Mouse (Mus musculus): ENCODE results near the gene Dync1i1. TPM values are rescaled to one million over a fixed set of nuclear protein-coding genes. Genes with fewer than 3 reads are reported as not detected.

Dync1i1 gene
- polyA plus RNA-seq, 1 experiment from 2014 or later = not detected

DNA sequence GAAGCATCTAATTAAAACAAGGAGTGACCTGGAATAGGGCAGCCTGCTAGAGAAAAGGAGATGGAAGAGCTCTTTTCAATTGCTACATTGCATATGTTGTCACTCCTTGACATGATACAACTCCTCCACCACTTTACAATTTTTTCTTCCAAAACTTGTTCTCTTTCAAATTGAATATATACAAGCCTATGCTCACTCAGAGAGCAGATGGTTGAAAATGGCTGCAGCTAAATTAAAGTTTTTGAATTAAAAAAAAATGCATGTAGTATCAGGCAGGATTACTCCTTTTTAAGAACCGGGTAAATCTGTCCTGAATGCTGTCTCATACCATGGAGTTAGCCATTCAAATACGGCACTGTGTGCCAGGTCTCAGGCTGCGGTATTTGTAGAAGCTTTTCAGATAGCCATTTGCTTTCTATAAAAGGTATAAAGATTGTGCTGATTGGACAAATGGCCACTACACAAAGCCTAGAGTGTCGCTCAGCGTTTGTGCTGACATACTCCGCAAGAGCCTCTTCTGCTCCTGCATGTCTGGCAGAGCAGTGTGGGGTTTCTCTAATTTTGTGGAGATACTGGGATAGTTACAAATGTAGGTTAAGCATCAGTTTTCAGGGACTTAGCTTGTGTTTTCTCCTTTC is 16.1 kb downstream of the Dync1i1 start:
- 96% methylated on average over 6 of the region's 6 CpGs for WGBS (ENCODE audit: missing documents)
- Histone ChIP-seq H3K79me2 (ENCODE audit: inconsistent target) (no peaks in the 10 kb centered on the region), H3K4me3 (ENCODE audit: inconsistent target) (no peak overlapping the region), H3K27ac (no peak overlapping the region), H3K36me3 (ENCODE audit: inconsistent target) (no peaks in the 10 kb centered on the region)

DNA sequence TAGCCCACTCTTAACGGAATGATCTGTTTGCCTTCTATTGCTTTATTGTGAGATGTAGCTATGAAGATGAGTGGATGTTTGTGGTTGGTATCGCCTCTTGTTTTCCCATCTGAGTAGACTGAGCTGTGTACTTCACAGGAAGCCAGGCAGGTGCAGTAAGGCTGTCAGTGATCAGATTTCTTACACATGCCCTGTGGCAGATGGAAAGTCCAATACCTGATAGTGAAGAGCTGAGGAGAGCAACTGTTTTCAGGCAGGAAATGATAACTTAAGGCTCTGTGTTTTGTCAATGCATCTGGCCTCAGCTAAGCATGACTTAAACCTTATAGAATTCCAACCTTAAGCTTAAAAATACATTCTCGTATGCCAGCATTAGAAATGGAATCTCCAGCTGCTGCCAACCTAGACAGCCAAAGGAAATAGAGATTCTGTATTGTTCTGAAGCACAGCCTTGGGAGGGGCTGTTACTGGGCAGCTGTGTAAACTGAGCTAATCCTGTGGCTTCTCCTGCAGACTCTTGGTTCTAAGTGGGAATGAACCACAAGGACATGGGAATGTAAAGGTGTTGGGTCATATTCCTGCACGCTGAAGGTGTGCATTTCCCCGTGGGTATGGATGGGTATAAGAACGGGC is 24.8 kb downstream of the Dync1i1 start:
- no peaks in the 10 kb centered on the region for H3K79me2 ChIP-seq (ENCODE audit: inconsistent target)
- whole genome bisulfite sequencing (ENCODE audit: missing documents) = 82% methylated on average over 6 of the region's 6 CpGs
- H3K36me3 ChIP-seq (ENCODE audit: inconsistent target) = no peaks in the 10 kb centered on the region
- H3K27ac ChIP-seq = no peak overlapping the region
- no peak overlapping the region for H3K4me3 ChIP-seq (ENCODE audit: inconsistent target)

DNA sequence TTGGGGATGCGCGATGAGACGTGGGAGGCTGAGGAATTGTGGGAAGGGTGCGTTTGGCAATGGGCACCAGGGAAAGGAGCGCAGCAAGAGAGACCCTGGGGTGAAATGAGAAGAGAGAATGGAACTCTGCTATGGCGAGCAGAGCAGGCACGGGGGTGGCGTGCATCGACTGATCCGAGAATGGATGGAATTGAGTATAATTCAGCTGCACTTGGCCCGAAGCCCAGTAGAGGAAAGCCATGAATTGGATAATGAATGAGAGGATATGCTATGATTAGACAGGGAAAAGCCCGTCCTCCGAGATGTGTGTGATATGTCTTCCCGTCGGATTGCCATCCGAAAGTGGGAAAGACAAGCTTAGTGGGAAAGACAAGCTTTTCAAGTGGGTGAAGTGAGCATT is 26.7 kb downstream of the Dync1i1 start:
- H3K36me3 ChIP-seq (ENCODE audit: inconsistent target) = no peaks in the 10 kb centered on the region
- no peaks in the 10 kb centered on the region for H3K79me2 ChIP-seq (ENCODE audit: inconsistent target)
- WGBS (ENCODE audit: missing documents) = 92% methylated on average over 16 of the region's 16 CpGs
- H3K27ac ChIP-seq = no peak overlapping the region
- no peak overlapping the region for H3K4me3 ChIP-seq (ENCODE audit: inconsistent target)

DNA sequence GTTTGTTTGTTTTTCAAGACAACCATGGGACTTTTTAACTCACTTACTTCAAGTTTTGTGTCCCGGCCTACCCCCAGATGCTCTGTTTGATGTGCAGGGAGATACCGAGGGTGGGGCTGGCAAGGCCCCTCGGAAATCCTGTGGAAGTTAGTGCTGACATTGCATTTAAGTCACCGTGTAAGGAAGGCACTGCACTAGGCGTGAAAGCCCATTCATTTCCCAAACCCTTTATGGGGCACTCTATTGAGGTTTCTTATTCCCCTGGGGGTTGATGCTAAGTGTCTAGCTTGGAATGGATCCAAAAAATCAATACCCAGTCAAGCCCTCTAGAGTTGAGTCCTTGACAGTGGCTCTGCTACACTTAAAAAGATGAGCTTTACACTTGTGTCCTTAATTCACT is 27.2 kb downstream of the Dync1i1 start:
- 85% methylated on average over 5 of the region's 5 CpGs for WGBS (ENCODE audit: missing documents)
- no peak overlapping the region for H3K4me3 ChIP-seq (ENCODE audit: inconsistent target)
- no peak overlapping the region for H3K27ac ChIP-seq
- H3K36me3 ChIP-seq (ENCODE audit: inconsistent target) = no peaks in the 10 kb centered on the region
- no peaks in the 10 kb centered on the region for H3K79me2 ChIP-seq (ENCODE audit: inconsistent target)

DNA sequence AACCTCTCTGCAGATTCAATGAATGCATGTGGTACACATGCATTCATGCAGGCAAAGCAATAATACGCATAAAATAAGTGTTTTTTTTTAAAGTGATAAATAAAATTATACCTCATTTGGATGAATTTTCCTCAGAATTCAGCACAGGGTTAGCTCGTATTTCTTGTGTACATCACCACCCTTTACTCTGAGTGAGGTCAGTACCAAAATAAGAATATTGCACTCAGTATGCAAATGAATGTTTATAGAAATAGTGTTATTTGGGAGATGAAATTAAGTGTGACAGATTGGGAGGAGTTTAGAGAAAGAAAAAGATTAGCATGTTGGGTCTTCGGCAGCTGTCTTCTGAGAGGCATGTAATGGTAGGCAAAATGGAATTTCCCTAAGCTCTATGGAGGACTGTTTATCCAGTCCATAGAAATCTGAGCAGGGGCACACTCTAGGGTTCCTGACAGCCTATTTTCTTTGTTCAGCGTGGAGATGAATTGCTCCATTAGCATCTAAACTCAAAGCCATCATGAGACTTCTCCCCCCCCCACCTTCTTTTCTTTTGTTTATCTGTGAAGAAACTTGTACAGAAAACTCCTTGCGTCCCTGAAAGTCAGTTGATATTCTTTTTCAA is 31.2 kb downstream of the Dync1i1 start:
- 82% methylated on average over 5 of the region's 5 CpGs for WGBS (ENCODE audit: missing documents)
- H3K79me2 ChIP-seq (ENCODE audit: inconsistent target) = no peaks in the 10 kb centered on the region
- no peak overlapping the region for H3K27ac ChIP-seq
- no peaks in the 10 kb centered on the region for H3K36me3 ChIP-seq (ENCODE audit: inconsistent target)
- H3K4me3 ChIP-seq (ENCODE audit: inconsistent target) = no peak overlapping the region

DNA sequence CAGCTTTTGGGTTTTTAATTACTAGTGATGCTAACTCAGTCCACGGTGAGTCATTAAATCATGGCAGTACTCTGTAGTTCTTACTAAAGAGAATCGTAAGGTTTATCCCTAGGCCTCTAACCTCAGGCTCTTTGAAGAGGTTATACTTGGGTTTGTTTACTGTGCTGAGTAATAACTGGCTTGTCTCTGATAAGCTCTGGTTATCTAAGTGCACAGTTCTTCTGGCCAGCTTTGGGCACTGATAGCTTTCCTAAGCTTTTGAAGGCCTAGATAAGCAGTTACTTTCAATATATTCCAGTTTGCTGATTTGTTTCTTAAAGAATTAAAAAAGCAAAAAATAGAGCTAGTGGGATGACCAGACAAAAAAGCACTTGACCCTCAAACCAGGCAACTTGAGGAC is 37.5 kb downstream of the Dync1i1 start:
- Histone ChIP-seq H3K36me3 (ENCODE audit: inconsistent target) (no peaks in the 10 kb centered on the region), H3K27ac (no peak overlapping the region), H3K79me2 (ENCODE audit: inconsistent target) (no peaks in the 10 kb centered on the region), H3K4me3 (ENCODE audit: inconsistent target) (no peak overlapping the region)
- 93% methylated on average over 2 of the region's 2 CpGs for WGBS (ENCODE audit: missing documents)

DNA sequence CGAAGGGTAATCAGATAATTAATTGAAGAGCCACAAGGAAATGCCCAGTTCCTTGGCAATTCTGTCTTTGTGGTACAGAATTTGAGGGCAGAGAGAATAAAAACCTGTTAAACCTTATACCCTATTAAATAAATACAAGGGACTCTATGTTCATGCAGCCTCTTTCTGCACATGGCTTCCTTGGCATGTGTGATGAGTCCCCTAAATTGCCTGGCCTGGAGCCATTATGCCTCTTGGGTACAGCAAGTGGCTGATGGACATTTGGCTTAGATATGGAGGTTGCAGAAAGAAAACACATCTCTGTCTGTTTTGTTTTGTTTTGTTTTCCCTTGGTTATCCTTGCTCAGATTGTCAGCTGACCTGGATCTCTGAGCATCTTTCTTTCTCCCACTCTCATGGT is 43.1 kb downstream of the Dync1i1 start:
- no peaks in the 10 kb centered on the region for H3K79me2 ChIP-seq (ENCODE audit: inconsistent target)
- H3K36me3 ChIP-seq (ENCODE audit: inconsistent target) = no peaks in the 10 kb centered on the region
- H3K27ac ChIP-seq = no peak overlapping the region
- WGBS (ENCODE audit: missing documents) = 92% methylated on average over 1 of the region's 1 CpGs
- no peak overlapping the region for H3K4me3 ChIP-seq (ENCODE audit: inconsistent target)

DNA sequence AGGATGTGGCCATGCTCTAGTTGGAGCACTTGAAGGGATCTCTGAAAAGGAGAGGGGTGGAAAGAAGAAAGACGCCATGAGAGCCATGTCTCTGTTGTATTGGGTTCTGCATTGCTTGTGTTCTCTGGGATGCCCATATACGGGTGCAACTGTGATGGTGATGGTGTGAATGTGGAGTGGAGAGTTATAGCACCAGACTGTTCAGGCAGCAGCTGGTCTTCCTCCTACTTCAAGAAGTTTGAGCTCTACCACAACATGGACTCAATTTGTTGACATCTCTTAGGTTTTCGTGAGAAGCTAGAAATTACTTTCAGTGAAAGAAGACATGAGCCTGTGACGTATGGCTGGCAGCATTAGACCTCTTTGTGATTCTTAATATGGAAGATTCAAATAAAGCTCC is 44.8 kb downstream of the Dync1i1 start:
- Histone ChIP-seq H3K36me3 (ENCODE audit: inconsistent target) (no peaks in the 10 kb centered on the region), H3K4me3 (ENCODE audit: inconsistent target) (no peak overlapping the region), H3K27ac (no peak overlapping the region), H3K79me2 (ENCODE audit: inconsistent target) (no peaks in the 10 kb centered on the region)
- 93% methylated on average over 4 of the region's 4 CpGs for whole genome bisulfite sequencing (ENCODE audit: missing documents)

DNA sequence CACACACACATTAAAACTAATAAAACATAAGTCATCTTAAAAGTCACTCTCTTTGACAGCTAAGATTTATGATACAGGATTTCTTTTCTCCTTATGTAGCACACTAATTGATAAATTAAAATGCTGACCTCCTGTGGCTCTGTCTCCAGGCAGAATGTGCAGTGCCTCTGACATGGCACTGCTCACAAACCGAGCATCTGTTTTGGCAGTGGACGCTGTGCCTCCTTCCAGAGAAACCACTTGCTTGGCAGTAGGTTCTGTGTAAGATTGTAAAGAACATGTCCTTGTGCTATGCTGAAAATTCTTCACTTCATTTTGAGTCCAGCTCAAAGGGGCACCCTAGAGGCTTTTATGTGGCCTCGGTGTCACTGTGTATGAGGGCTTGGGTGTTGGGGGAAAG is 50.0 kb downstream of the Dync1i1 start:
- no peak overlapping the region for H3K4me3 ChIP-seq (ENCODE audit: inconsistent target)
- H3K79me2 ChIP-seq (ENCODE audit: inconsistent target) = no peaks in the 10 kb centered on the region
- WGBS (ENCODE audit: missing documents) = 86% methylated on average over 3 of the region's 3 CpGs
- no peaks in the 10 kb centered on the region for H3K36me3 ChIP-seq (ENCODE audit: inconsistent target)
- no peak overlapping the region for H3K27ac ChIP-seq

DNA sequence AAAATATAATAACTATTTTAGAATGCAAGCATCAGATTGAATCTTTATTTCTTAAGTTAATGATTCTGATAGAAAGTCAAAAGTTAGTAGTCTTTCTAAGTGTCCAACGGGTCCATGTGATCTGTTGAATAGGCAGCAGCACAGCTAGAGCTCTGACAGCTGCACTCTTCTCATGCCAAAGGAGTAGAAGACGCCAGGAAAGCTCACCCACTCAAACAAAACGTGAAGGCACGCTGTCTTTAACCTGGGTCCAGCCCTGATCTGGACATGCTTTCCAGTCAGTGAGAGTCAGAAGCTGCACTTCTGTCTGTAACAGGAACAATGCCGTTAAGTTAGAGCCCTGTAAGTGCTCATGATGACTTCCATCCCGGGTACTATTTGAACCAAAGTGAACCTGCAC is 56.3 kb downstream of the Dync1i1 start:
- no peaks in the 10 kb centered on the region for H3K36me3 ChIP-seq (ENCODE audit: inconsistent target)
- 81% methylated on average over 6 of the region's 6 CpGs for WGBS (ENCODE audit: missing documents)
- H3K27ac ChIP-seq = no peak overlapping the region
- H3K4me3 ChIP-seq (ENCODE audit: inconsistent target) = no peak overlapping the region
- no peaks in the 10 kb centered on the region for H3K79me2 ChIP-seq (ENCODE audit: inconsistent target)

DNA sequence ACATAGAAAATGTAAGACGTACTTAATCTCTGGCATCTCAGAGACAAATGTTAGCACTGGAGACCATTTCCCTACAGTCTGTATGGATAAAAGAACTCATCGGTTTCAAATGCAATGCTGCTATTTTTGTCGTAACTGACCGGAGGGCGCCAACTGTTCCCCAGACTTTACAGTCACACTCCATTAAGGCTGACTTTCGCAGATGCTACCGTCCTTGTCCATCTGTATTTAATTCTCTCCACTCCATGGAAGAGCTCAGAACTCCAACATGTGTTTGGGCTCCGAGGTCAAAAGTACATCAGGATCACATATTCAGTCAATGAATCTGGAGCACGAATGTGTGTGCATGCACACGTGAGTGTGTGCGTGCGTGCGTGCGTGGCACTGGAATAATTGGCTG is 58.4 kb downstream of the Dync1i1 start:
- WGBS (ENCODE audit: missing documents) = 92% methylated on average over 14 of the region's 14 CpGs
- no peaks in the 10 kb centered on the region for H3K36me3 ChIP-seq (ENCODE audit: inconsistent target)
- no peaks in the 10 kb centered on the region for H3K79me2 ChIP-seq (ENCODE audit: inconsistent target)
- no peak overlapping the region for H3K27ac ChIP-seq
- H3K4me3 ChIP-seq (ENCODE audit: inconsistent target) = no peak overlapping the region

DNA sequence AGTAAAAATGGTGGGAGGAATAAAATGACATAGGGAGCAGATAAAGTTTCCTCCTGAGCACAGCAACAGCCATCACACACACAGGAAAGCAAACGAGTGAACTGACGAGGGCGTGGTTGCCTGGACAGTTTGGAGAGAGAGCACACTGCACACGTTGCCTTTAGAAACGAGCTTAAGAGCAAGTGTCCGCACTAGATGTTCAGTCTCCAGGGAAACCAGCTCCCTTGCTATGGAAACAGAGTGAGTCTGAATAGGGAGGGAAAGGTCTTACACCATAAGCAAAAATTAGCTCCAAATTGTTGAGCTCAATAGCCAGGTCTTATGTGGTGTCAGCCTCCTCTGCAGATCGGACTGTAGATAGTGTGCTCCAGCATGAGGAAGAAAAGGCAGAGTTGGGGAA is 65.2 kb downstream of the Dync1i1 start:
- H3K4me3 ChIP-seq (ENCODE audit: inconsistent target) = no peak overlapping the region
- WGBS (ENCODE audit: missing documents) = 77% methylated on average over 7 of the region's 7 CpGs
- no peaks in the 10 kb centered on the region for H3K36me3 ChIP-seq (ENCODE audit: inconsistent target)
- no peak overlapping the region for H3K27ac ChIP-seq
- H3K79me2 ChIP-seq (ENCODE audit: inconsistent target) = no peaks in the 10 kb centered on the region

DNA sequence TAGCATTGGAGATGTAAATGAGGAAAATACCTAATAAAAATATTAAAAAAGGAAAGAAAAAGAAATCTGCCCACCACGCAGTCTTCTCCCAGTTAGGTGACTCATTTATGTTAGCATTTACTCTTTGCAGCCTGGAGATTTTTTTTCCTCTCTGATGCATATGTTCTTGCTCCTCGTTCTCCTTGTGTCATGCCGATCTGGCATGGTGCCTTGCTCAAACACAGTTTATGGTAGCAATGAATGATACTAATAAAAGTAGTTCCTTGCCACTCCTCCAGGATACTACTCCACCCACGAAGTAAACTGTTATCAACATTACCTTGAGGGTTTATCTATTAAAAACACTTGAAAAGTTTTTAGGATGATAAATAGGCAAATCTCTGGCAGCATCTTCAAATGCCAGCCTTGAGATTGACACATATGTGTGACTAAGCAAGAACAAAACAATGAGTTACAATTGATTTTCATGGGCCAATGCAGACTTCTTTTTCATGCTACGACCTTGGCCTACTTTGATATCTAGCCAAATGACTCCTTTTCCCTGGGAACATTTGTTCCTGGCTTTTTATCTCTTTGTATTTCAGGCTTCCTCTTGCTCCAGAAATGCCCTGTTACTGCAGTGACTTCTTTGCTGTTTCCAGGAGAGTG is 68.8 kb downstream of the Dync1i1 start:
- H3K4me3 ChIP-seq (ENCODE audit: inconsistent target) = no peak overlapping the region
- H3K36me3 ChIP-seq (ENCODE audit: inconsistent target) = no peaks in the 10 kb centered on the region
- 71% methylated on average over 5 of the region's 5 CpGs for WGBS (ENCODE audit: missing documents)
- no peaks in the 10 kb centered on the region for H3K79me2 ChIP-seq (ENCODE audit: inconsistent target)
- H3K27ac ChIP-seq = no peak overlapping the region

DNA sequence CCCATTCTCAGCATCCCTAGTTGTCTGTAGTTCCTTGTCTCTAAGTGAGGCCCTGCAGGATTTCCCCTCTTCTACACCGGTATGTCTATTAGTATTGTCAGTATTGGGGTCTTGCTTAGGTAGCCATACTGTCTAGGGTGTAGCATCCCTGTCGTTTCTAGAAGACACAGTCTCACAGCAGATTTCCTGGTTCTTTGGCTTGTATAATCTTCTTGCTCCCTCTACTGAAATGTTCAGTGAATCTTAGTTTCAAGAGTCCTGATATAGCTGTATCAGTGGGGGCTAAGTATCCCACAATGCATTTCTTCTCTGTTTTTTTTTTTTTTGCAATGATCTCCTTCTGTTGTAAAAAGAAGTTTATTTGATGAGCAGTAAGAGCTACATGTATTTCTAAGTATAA is 69.9 kb downstream of the Dync1i1 start:
- no peak overlapping the region for H3K27ac ChIP-seq
- no peak overlapping the region for H3K4me3 ChIP-seq (ENCODE audit: inconsistent target)
- no peaks in the 10 kb centered on the region for H3K79me2 ChIP-seq (ENCODE audit: inconsistent target)
- WGBS (ENCODE audit: missing documents) = 79% methylated on average over 2 of the region's 2 CpGs
- no peaks in the 10 kb centered on the region for H3K36me3 ChIP-seq (ENCODE audit: inconsistent target)

DNA sequence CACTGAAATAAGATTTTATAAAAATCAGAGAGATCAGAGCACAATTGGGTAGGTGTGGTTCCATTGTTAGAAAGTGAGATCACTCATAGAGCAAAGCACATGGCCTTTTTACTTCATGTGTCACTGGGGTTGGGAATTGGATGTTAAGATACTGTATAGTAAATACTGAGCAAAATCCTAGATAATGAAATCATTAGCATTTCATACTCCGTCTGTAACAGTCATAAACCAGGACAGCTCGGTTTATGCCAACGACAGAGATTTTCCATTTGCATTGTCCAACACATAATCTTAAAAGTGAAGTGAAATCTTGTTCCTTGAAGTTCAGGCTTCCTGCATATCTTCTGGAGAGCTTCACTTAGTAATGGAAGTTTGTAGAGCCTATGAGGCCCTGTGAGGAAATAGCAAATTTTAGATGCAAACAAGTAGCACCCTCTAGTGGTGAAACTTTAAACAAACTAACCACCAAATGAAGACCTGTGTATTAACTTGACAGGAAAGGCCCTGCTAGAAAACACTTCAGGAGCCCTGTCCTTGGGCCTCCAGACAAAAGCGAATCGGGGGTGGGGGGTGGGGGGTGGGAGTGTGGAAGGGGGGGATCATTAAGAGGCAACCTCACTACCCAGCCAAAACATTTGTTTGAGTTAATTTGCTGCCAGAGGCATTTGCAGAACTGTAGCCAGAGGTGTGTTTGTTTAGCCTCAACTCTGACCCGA is 76.8 kb downstream of the Dync1i1 start:
- no peak overlapping the region for H3K27ac ChIP-seq
- 56% methylated on average over 6 of the region's 6 CpGs for WGBS (ENCODE audit: missing documents)
- no peaks in the 10 kb centered on the region for H3K36me3 ChIP-seq (ENCODE audit: inconsistent target)
- no peaks in the 10 kb centered on the region for H3K79me2 ChIP-seq (ENCODE audit: inconsistent target)
- H3K4me3 ChIP-seq (ENCODE audit: inconsistent target) = no peak overlapping the region
